Comparison of ENCODE assay signal across 7 mouse cellular contexts in the genomic region with DNA sequence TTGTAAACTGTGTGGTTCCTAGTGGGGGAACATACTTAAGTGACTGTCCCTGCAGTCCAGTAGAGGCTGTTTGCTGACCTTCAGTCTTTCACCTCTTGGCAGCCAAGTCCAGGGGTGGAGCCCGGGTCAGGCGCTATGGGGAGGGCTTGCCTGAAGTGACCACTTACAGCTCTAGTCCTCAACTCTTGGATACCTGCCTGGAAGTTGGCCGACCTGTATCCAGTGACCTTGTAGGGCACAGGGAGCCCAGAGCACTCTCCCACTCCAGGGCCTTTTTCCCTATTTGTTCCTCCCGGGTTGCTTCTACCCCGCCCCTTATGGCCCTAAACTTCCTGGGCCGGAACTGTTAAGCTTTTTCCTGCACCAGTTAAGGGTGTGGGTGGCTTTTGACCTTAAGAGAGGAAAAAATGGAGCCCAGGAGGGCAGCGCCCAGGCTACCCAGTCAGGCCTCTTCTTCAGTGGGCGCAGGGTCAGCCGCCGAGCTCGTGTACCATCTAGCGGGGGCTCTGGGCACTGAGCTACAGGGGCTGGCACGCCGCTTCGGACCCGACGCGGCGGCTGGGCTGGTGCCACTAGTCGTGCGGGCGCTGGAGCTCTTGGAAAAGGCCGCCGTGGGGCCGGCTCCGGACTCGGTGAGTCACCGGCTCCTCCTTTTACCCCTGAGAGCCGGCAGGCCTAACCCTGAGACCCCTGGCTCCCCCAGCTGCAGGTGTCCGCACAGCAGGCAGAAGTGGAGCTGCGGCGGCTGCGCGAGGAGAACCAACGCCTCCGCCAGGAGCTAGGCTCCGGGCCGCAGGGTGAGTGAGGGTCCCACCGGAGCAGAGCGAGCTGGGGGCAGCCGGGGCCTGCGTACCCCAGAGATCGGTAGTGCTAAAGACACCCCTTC. TPM values are rescaled to one million over a fixed set of nuclear protein-coding genes. Genes with fewer than 3 reads are reported as not detected.
DNase-seq lines count a peak whose midpoint lies in the region; ATAC-seq and TF ChIP-seq lines count a peak whose summit lies in the region.

Gene Rilp (plus strand): TSS at position 354 of the 886 bp plus-strand sequence.

- ATAC-seq in forebrain, embryonic 13.5 days, result peak; percentile 77
- ATAC-seq in heart, postnatal 0 days (ENCODE audit: insufficient read depth, low read depth), result peak; percentile 84

- peak within 1 kb of the TSS; percentile 50 for H3K4me3 ChIP-seq in forebrain, embryonic 13.5 days
- H3K4me3 ChIP-seq in heart, postnatal 0 days (ENCODE audit: low read depth, low read length), result peak within 1 kb of the TSS; percentile 68

- peak; percentile 85 for DNase-seq in ZHBTc4 (ENCODE audit: low read depth, low spot score)
- DNase-seq in c-Kit-positive CD71-negative TER-119-negative erythroid progenitor cells, embryonic 14.5 days (ENCODE audit: low read depth), result peak; percentile 51
- DNase-seq in heart, postnatal 0 days (ENCODE audit: low spot score), result peak; percentile 90
- DNase-seq in kidney, postnatal 25 days, result peak; percentile 94 to 98
- peak; percentile 88 for DNase-seq in lung, postnatal 10 days
- DNase-seq in retina, postnatal 7 days (ENCODE audit: low read depth, low spot score), result peak; percentile 31

- peaks cover 55% of the 10 kb centered on the region for H3K36me3 ChIP-seq in forebrain, embryonic 13.5 days (ENCODE audit: poor library complexity, severe bottlenecking)
- peaks cover 59% of the 10 kb centered on the region for H3K36me3 ChIP-seq in heart, postnatal 0 days (replicated peaks; ENCODE audit: control insufficient read depth, insufficient read depth, low read length)

- peak; percentile 4; the same call in 1 of the 2 replicates for TF ChIP-seq CTCF in heart, postnatal 0 days (IDR thresholded peaks at IDR 0.05; ENCODE audit: low read depth)

- peak within 1 kb of the TSS; percentile 67 for H3K27ac ChIP-seq in forebrain, embryonic 13.5 days
- peak within 1 kb of the TSS; percentile 99 for H3K27ac ChIP-seq in heart, postnatal 0 days (ENCODE audit: low read depth)

- peak; percentile 40; the same call in 1 of the 2 replicates for TF ChIP-seq EP300 in heart, postnatal 0 days (IDR thresholded peaks at IDR 0.05; ENCODE audit: low read depth)

- WGBS in forebrain, embryonic 13.5 days, result 3% methylated on average over 42 of the region's 43 CpGs
- 2% methylated on average over 43 of the region's 43 CpGs for WGBS in heart, postnatal 0 days

- peaks cover 17% of the 10 kb centered on the region for H3K4me1 ChIP-seq in forebrain, embryonic 13.5 days
- H3K4me1 ChIP-seq in heart, postnatal 0 days (ENCODE audit: control insufficient read depth, insufficient read depth), result peaks cover 12% of the 10 kb centered on the region; the same call in 1 of the 2 replicates

- no peaks in the 10 kb centered on the region for H3K9me3 ChIP-seq in forebrain, embryonic 13.5 days (replicated peaks)
- no peaks in the 10 kb centered on the region for H3K9me3 ChIP-seq in heart, postnatal 0 days (replicated peaks; ENCODE audit: control insufficient read depth, low read length)

- no peaks in the 10 kb centered on the region for H3K27me3 ChIP-seq in forebrain, embryonic 13.5 days
- H3K27me3 ChIP-seq in heart, postnatal 0 days (ENCODE audit: control insufficient read depth, insufficient read depth, low read length), result no peaks in the 10 kb centered on the region

- peak within 1 kb of the TSS; percentile 74 for H3K9ac ChIP-seq in forebrain, embryonic 13.5 days
- H3K9ac ChIP-seq in heart, postnatal 0 days (replicated peaks; ENCODE audit: low read depth, low read length), result peak within 1 kb of the TSS; percentile 84

- peak within 1 kb of the TSS; percentile 93 for H3K4me2 ChIP-seq in forebrain, embryonic 13.5 days
- peak within 1 kb of the TSS; percentile 94 for H3K4me2 ChIP-seq in heart, postnatal 0 days (ENCODE audit: low read depth, low read length)

RNA-seq across cellular contexts. Expression of gene Rilp, which starts in this region (rescaled TPM):
- polyA plus RNA-seq in forebrain, embryonic 13.5 days (2015; fragmentation: Nextera tagmentation; extraction: Ambion mirVana), result 0.40 and 0.47 TPM in 2 replicates
- total RNA-seq in heart, postnatal 0 days (2014; rRNA removed; ENCODE audit: low replicate concordance), result 41.5 and 50.8 TPM in 2 replicates
- polyA plus RNA-seq in heart, postnatal 0 days (2015; fragmentation: Nextera tagmentation; extraction: Ambion mirVana), result 27.1 and 30.2 TPM in 2 replicates

Comparison
In these comparisons a context has a peak if more than half of its experiments do, and no peak if none do; other contexts are left out.
1. Peak in every context shown above with its lines: DNase-seq, ATAC-seq, H3K4me3 ChIP-seq and H3K27ac ChIP-seq.
2. RNA of gene Rilp (polyA plus RNA-seq): 27.1 to 30.2 TPM in heart, postnatal 0 days; 0.40 to 0.47 TPM in forebrain, embryonic 13.5 days; every median in the first group is over 10 times any median in the second.
3. Peak in ATAC-seq, H3K4me3 ChIP-seq, H3K27ac ChIP-seq, H3K9ac ChIP-seq and H3K4me2 ChIP-seq in forebrain, embryonic 13.5 days; RNA of the gene not detected or under 1 TPM.
4. DNase-seq: peak in every context shown above with its lines; median percentile 96 in kidney, postnatal 25 days; 90 in heart, postnatal 0 days; 88 in lung, postnatal 10 days; 85 in ZHBTc4; 51 in c-Kit-positive CD71-negative TER-119-negative erythroid progenitor cells, embryonic 14.5 days; 31 in retina, postnatal 7 days.